Mouse (Mus musculus) bone marrow macrophage, adult 2 months (primary cell): Measurements from ENCODE around the gene Pld1.

Experiments used
- CTCF ChIP-seq: IDR thresholded peaks from 2 replicates; pipeline ENCODE4 v1.5.1; 2012; ENCODE audit warnings: low read depth, mild to moderate bottlenecking, low read length, moderate library complexity
- POLR2A ChIP-seq: IDR thresholded peaks from 2 replicates; pipeline ENCODE4 v1.6.1; 2012; ENCODE audit warnings: mild to moderate bottlenecking, low read depth, low read length, borderline replicate concordance

- TF ChIP-seq CTCF (no peak), POLR2A (no peak)
These were observed 1.1 kb upstream of the Pld1 start for GRCm38 (mm10) chr3:27937144-27938110.
